Mouse (Mus musculus): ENCODE data around the gene Serping1.
A peak's percentile ranks its signal among the peaks of the same experiment; 100 is the strongest.

Gene Serping1

GRCm38 (mm10) chr2:84783315-84783714, 8.1 kb upstream of the Serping1 start:
- DNase-seq (ENCODE audit: low read depth, low spot score): no peak

GRCm38 (mm10) chr2:84779210-84779609, 4.0 kb upstream of the Serping1 start:
- DNase-seq (ENCODE audit: low read depth, low spot score): no peak

GRCm38 (mm10) chr2:84777706-84778105, 2.5 kb upstream of the Serping1 start:
- no peak for DNase-seq (ENCODE audit: low read depth, low spot score)

- no peak for DNase-seq (ENCODE audit: low read depth, low spot score)
Measured at GRCm38 (mm10) chr2:84775665-84776064, 421 bp upstream of the Serping1 start.

- DNase-seq (ENCODE audit: low read depth, low spot score): no peak
Measured at GRCm38 (mm10) chr2:84774751-84775150, 493 bp downstream of the Serping1 start.

- DNase-seq (ENCODE audit: low read depth, low spot score): no peak
Measured at GRCm38 (mm10) chr2:84773195-84773594, 2.0 kb downstream of the Serping1 start.

- peak; percentile 87 for DNase-seq (ENCODE audit: low read depth, low spot score)
Measured at GRCm38 (mm10) chr2:84772454-84772853, 2.8 kb downstream of the Serping1 start.

GRCm38 (mm10) chr2:84770501-84770900, 4.7 kb downstream of the Serping1 start:
- no peak for DNase-seq (ENCODE audit: low read depth, low spot score)

GRCm38 (mm10) chr2:84762818-84763217, 12.4 kb downstream of the Serping1 start:
- DNase-seq (ENCODE audit: low read depth, low spot score): no peak

GRCm38 (mm10) chr2:84762295-84762694, 12.9 kb downstream of the Serping1 start:
- no peak for DNase-seq (ENCODE audit: low read depth, low spot score)

- no peak for DNase-seq (ENCODE audit: low read depth, low spot score)
Measured at GRCm38 (mm10) chr2:84761840-84762239, 13.4 kb downstream of the Serping1 start.

- DNase-seq (ENCODE audit: low read depth, low spot score): no peak
Measured at GRCm38 (mm10) chr2:84761309-84761708, 13.9 kb downstream of the Serping1 start.

GRCm38 (mm10) chr2:84760777-84761176, 14.5 kb downstream of the Serping1 start:
- DNase-seq (ENCODE audit: low read depth, low spot score): no peak

- peak; percentile 87 for DNase-seq (ENCODE audit: low read depth, low spot score)
Measured at GRCm38 (mm10) chr2:84758542-84759127, 16.6 kb downstream of the Serping1 start.

- DNase-seq (ENCODE audit: low read depth, low spot score): no peak
Measured at GRCm38 (mm10) chr2:84757026-84757682, 18.1 kb downstream of the Serping1 start.

GRCm38 (mm10) chr2:84756245-84756644, 19.0 kb downstream of the Serping1 start:
- no peak for DNase-seq (ENCODE audit: low read depth, low spot score)

GRCm38 (mm10) chr2:84750115-84750514, 25.1 kb downstream of the Serping1 start:
- DNase-seq (ENCODE audit: low read depth, low spot score): no peak

GRCm38 (mm10) chr2:84744126-84744525, 31.1 kb downstream of the Serping1 start:
- DNase-seq (ENCODE audit: low read depth, low spot score): peak; percentile 64

GRCm38 (mm10) chr2:84743561-84743960, 31.7 kb downstream of the Serping1 start, which contains the start of gene Gm19426:
TSS of gene Gm19426 (minus strand) at chr2:84743655.
- peak; percentile 98 for DNase-seq (ENCODE audit: low read depth, low spot score)

- DNase-seq (ENCODE audit: low read depth, low spot score): peak; percentile 64
Measured at GRCm38 (mm10) chr2:84742451-84743283, 32.6 kb downstream of the Serping1 start.

GRCm38 (mm10) chr2:84741841-84742450, 33.3 kb downstream of the Serping1 start:
- no peak for DNase-seq (ENCODE audit: low read depth, low spot score)

All from 3T3-L1 (cell line).